11 mouse cellular contexts compared by ENCODE assay signal in the genomic region with DNA sequence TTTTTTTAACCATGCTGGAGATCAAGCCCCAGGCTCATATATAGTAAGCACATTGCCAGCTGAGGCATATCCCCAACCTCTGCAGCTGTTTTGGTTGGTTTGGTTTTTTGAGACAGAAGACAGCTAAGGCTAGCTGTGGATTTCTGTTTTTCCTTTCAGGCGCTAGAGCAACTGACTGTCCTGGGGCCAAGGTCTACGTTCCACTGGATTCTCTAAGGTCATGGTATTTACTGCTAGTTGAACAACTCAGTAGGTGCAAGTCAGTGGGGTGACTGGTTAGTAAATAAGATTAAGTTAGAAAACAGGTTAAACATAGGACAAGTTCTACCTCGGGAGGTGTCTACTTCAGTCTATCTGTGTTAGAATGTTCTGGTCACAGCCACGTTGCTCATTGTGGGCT. TPM values are rescaled to one million over a fixed set of nuclear protein-coding genes. Genes with fewer than 3 reads are reported as not detected.
"Had no signal": no experiment of that assay in that cellular context is flagged by ENCODE, and none has a peak within 500 bp of the region (broad histone marks: within the 10 kb centered on the region; RNA-seq: fewer than 3 reads in every experiment).

No protein-coding gene starts in this region.

- H3K9ac ChIP-seq: limb, embryonic 13.5 days; liver, embryonic 15.5 days; lung, embryonic 15.5 days; midbrain, embryonic 15.5 days; neural tube, embryonic 13.5 days had no signal

- H3K27ac ChIP-seq: layer of hippocampus, adult 2 months; limb, embryonic 13.5 days; liver, embryonic 15.5 days; lung, embryonic 15.5 days; macrophage; midbrain, embryonic 15.5 days; neural tube, embryonic 13.5 days had no signal

- H3K27me3 ChIP-seq: limb, embryonic 13.5 days; liver, embryonic 15.5 days; lung, embryonic 15.5 days; megakaryocyte, embryonic 14.5 days; midbrain, embryonic 15.5 days; neural tube, embryonic 13.5 days had no signal

- H3K4me1 ChIP-seq: lung, embryonic 15.5 days; midbrain, embryonic 15.5 days; neural tube, embryonic 13.5 days had no signal

- H3K36me3 ChIP-seq: liver, embryonic 15.5 days; lung, embryonic 15.5 days had no signal

- H3K4me2 ChIP-seq: limb, embryonic 13.5 days; liver, embryonic 15.5 days; midbrain, embryonic 11.5 days; midbrain, embryonic 15.5 days; neural tube, embryonic 13.5 days had no signal

- H3K4me3 ChIP-seq: layer of hippocampus, adult 2 months; limb, embryonic 13.5 days; liver, embryonic 15.5 days; lung, embryonic 15.5 days; megakaryocyte, embryonic 14.5 days; midbrain, embryonic 15.5 days; neural tube, embryonic 13.5 days had no signal

- H3K9me3 ChIP-seq: limb, embryonic 13.5 days; liver, embryonic 15.5 days; lung, embryonic 15.5 days; megakaryocyte, embryonic 14.5 days; midbrain, embryonic 15.5 days; neural tube, embryonic 13.5 days had no signal

RNA-seq across cellular contexts. Expression of gene Pin1rt1, which starts 31.4 kb away (rescaled TPM):
- polyA plus RNA-seq: intestine, postnatal 0 days; liver, embryonic 15.5 days; lung, embryonic 15.5 days; macrophage; midbrain, embryonic 11.5 days; neural tube, embryonic 13.5 days; stomach, embryonic 14.5 days had no signal
